Mouse (Mus musculus): ENCODE measurements around the gene Cyp46a1. TPM values are rescaled to one million over a fixed set of nuclear protein-coding genes. Genes with fewer than 3 reads are reported as not detected.

The Cyp46a1 gene
- polyA plus RNA-seq (2021; fragmentation: Nextera tagmentation) = 122 and 266 TPM in 2 replicates
- long read RNA-seq, experiment 1, transcript Cyp46a1-201 (15 exons, 2,118 nt) = major isoform, 869 of 1,028 reads
- long read RNA-seq, experiment 1, partial matches to known transcripts = 28 of 1,028 reads
- long read RNA-seq, experiment 1, other reads (novel, unspliced or antisense) = 131 of 1,028 reads
- long read RNA-seq, experiment 2, transcript Cyp46a1-201 (15 exons, 2,118 nt) = major isoform, 77 of 106 reads
- long read RNA-seq, experiment 2, partial matches to known transcripts = 26 of 106 reads
- long read RNA-seq, experiment 2, other reads (novel, unspliced or antisense) = 3 of 106 reads

DNA sequence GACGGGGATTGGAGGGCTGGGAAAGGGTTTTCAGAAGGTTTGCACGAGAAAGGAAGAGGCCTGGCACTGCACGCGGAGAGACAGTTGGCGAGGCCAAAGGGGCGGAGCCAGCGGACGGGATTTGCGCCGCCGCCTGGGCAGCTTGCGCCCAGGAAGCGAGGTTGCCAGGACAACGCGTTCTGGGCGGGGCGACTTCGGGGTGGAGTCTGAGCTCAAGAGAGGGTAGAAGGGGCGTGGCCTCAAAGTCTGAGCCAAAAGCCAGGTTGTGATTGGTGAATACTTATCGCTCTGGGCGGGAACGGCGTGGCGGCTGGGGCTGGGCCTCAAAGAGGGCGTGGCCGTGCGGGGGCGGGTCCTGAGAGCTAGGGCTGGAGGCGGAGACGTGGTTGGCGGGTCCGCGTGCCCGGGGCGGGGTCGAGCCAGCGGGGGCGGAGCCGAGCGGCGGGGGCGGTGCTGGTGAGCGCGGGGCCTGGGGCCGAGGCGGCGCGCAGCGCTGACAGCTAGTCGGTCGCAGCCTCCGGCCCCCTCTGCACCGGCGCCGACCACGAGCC is at the start of gene Cyp46a1:
TSS of gene Cyp46a1 (plus strand) at position 487 of the 551 bp plus-strand sequence.

DNA sequence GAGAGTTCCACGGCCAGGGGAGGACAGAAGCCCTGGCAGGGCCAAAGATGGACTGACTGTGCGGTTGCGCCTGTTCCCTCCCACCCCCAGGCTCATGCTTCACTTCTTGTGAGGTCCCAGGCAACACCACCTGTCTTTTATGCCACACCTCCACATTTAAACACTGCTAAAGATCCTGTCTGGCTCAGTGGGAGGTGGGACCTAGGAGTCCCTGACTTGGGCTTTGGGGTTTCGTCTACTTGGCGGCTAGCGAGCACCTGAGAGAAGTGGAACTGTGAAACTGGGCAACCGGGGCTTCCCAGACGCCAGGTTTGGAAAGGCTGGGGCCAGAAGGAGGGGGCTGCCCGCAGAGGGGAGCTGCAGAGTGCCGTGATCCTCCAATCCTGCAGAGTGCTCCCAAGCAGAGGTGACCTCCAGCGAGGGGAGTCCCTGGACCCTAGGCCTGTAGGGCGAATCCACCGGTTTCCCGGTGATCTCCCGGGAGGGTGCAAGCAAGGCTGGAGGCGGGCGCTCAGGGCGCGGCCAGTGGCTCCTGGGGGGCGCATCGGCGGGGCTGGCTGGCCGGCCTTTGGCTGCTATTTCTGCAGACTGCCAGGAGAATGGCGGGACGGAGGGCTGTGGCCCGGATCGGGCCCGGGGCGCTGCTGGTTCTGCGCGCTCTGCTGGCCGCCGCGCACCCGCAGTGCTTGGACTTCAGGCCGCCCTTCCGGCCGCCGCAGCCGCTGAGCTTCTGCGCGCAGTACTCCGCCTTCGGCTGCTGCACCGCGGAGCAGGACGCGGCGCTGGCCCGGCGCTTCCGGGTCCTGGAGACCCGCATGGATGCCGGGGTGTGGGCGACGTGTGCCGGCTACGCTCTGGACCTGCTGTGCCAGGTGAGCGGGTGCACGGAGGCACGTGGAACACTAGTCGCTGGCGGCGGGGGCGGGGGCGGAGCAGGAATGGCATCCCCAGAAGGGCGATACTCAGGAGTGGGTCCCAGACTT is 28.1 kb upstream of the Cyp46a1 start, which contains the start of gene Hhipl1:
TSS of gene Hhipl1 (plus strand) at position 459 of the 983 bp plus-strand sequence.

DNA sequence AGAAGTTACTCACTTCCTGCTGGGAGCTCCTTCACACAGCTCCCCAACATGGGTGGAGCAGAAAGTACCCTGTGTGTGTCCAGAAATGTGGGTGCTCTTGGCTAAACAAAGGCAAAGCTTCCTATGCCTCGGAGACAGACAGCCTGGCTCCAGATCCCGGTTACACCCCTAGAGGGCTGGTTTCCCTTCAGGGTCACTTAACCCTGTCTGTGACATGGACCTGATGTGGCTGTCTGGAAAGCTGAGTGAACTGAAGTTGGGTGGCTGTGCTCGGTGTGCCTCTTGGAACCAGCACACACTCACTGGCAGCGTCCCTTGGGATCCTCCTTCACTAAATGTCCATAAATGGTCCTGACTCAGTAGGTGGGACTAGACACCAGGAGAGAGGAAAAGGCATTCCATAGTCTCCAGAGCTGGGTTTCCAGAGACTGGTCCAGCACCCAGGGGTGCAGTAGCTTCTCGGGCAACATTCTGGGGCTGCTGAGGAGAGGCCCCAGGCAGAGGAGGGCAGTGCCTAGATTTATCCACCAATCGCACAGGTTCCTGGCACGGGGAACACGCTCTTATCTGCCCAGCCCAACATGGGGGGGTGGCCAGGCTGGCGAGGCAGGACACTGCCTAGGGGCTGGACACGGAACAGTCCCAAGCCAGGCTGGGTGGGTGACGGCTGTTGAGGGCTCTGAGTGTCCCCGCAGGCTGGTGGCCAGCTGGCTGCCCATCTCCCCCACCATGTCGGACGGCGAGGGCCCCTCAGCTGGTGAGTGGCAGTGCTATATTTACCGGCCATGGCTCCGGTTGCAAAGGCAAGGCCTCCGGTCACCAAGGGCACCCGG is 36.6 kb downstream of the Cyp46a1 start, which contains the start of gene Eml1:
TSS of gene Eml1 (plus strand) at position 362 of the 833 bp plus-strand sequence.

Other genes with a start within 250 kb of the Cyp46a1 start
- 95.0 and 116 TPM in 2 replicates for gene Setd3, start 155.1 kb upstream of the Cyp46a1 start, polyA plus RNA-seq (2021; fragmentation: Nextera tagmentation)
- 5.4 and 8.9 TPM in 2 replicates for gene Ccnk, start 154.8 kb upstream of the Cyp46a1 start, polyA plus RNA-seq (2021; fragmentation: Nextera tagmentation)
- 26.0 and 41.1 TPM in 2 replicates for gene Ccdc85c, start 59.0 kb upstream of the Cyp46a1 start, polyA plus RNA-seq (2021; fragmentation: Nextera tagmentation)
- gene Hhipl1, start 28.1 kb upstream of the Cyp46a1 start, polyA plus RNA-seq (2021; fragmentation: Nextera tagmentation) = 1.4 and 2.2 TPM in 2 replicates
- 28.4 and 35.8 TPM in 2 replicates for gene Eml1, start 36.6 kb downstream of the Cyp46a1 start, polyA plus RNA-seq (2021; fragmentation: Nextera tagmentation)
- 39.5 and 48.6 TPM in 2 replicates for gene Evl, start 220.3 kb downstream of the Cyp46a1 start, polyA plus RNA-seq (2021; fragmentation: Nextera tagmentation)